Mouse (Mus musculus) splenic B cell, adult 2 months (primary cell): ENCODE measurements around the gene Dkc1.
"Not testable (repeated sequence)": the region's sequence is repeated elsewhere in the genome, so short reads cannot be mapped to it uniquely, and the experiment has no call there.

Experiments used
- DNase-seq: peaks from one replicate; pipeline ENCODE4 v3.0.0-alpha.2; 2011; ENCODE audit warnings: low read depth, low spot score
- H3K27me3 ChIP-seq: 2 replicates; pipeline ENCODE4 v1.6.1; 2012; ENCODE audit warnings: mild to moderate bottlenecking, low read length, moderate library complexity, mixed read lengths; ENCODE audit not compliant: control insufficient read depth, poor library complexity, insufficient read depth, severe bottlenecking
- H3K36me3 ChIP-seq: 2 replicates; pipeline ENCODE4 v1.6.1; 2012; ENCODE audit warnings: mild to moderate bottlenecking, low read length, moderate library complexity, mixed read lengths; ENCODE audit not compliant: control insufficient read depth, poor library complexity, insufficient read depth, severe bottlenecking

The Dkc1 gene

DNA sequence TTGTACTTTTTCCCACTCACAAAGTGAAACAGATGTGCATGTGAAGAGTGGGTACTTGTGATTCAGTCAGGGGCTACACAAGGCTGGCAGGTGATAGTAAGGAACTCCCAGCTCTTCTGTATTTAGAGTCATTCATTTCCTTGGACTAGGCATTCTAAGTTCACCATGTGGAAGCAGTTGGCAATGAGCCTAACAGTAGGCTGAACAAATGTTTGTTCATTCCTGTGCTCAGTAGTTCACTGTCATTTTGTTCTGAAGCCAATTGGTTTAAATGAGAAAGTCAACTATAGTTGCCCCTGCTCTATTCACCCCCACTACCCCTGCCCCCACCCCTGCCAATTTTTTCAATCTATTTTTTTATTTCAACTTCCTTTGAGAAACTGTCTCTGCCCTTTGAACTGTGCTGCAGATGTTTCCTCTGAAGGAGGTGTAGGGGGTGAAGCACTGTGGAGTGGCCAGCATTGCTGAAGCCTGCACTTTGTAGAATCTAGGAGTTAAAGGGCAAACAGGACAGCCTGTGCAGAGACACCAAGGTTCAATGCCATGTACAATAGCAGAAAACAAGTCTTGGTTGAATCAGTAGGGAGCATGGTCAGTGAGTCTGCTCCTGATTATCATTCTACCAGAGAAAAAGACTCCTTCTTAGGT is 32.8 kb downstream of the Dkc1 start:
- peak; percentile 23 for DNase-seq
- H3K36me3 ChIP-seq, result no peaks in the 10 kb centered on the region
- no peaks in the 10 kb centered on the region for H3K27me3 ChIP-seq

DNA sequence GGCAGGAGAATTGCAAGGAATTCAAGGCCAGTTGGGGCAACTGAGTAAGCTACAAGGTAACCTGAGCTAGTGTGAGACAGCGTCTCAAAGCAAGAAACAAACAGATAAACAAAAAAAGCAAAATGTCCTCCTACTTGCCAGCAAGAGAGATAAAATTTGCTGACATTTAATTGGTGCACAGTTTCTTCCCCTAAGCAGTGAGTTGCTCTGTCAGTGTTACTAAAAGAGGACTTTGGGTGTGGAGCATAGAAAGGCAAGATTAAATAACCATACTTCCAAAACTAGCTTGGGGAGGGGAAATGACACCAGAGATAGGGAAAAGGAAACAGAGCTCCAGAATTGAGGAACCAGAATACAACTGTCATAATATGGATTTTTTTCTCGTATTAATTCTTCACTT is 33.8 kb downstream of the Dkc1 start:
- DNase-seq, result no peak
- Histone ChIP-seq H3K36me3 (no peaks in the 10 kb centered on the region), H3K27me3 (no peaks in the 10 kb centered on the region)

DNA sequence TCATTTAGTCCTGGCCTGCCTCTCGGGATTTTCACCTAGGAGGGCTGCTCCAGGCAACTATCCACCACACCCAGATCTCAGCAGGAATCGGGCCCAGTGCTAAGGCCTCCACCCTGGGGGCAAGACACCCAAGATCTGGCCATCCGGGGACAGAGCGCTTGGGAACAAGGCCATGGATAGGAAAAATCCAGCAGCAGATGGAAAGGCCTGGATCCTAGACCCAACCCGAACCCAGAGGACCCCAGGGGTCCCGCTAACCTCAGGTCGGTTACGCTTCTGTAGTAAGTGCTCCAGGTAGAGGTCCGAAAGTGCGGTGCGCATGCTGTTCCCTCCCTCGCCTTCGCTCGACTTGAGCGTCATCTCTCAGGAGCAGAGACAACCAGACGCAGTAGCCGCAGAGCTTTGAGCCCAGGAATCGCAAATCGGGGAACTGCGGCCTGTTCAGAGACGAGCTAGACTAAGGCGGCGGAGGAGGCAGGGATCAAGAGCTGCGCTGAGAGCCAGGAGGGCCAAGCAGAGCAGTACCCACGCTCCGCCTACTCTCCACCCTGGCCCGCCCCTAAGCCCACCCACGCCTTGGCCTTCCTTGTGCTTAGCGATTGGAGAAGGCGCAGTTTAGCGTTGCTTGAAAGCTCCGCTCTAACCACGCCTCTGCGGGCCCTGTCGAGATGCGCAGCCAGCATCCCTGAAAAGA is 35.0 kb downstream of the Dkc1 start, which contains the start of gene Mpp1:
Gene Mpp1, minus strand, starts transcription at position 550 of the 694 bp plus-strand sequence.
- H3K27me3 ChIP-seq, result no peaks in the 10 kb centered on the region
- H3K36me3 ChIP-seq, result no peaks in the 10 kb centered on the region
- peak; percentile 79 for DNase-seq

DNA sequence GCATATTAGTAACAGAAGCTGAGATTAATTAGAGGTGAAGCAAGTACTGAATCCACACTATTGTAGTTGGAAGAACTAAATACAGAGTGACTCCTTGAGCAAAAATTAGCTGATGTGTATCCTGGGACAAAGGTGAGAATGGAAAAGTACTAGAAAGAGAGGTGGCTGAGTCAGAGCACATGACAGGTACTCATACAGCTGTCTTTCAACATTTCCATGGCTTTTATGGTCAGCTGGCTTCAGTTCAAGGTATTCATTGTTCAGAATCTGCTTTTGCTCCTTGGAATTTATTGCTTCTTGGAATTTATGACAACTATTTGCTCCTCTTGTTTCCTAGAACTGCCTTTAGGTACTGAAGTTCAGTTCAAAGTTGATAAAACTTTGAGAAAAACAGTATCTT is 41.3 kb downstream of the Dkc1 start:
- no peaks in the 10 kb centered on the region for H3K27me3 ChIP-seq
- H3K36me3 ChIP-seq, result no peaks in the 10 kb centered on the region
- no peak for DNase-seq

DNA sequence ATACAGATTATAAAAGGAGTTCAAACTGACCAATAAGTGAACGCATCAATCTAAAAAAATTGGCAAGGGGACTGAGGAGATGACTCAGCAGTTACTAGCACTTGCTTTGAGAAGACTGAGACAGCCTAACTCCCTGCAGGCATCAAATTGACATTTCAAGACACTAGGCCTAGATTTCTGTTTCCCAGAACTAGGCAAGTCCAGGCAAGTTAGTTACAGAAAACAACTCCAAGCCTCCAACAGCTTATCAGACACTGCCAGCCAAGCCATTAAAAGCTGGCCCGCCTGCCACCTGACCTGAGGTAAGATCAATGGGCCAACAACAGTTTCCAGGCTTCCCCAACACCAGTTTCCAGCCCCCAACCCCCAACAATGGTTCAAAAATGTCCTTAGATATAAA is 42.1 kb downstream of the Dkc1 start:
- no peak for DNase-seq
- Histone ChIP-seq H3K27me3 (no peaks in the 10 kb centered on the region), H3K36me3 (no peaks in the 10 kb centered on the region)

DNA sequence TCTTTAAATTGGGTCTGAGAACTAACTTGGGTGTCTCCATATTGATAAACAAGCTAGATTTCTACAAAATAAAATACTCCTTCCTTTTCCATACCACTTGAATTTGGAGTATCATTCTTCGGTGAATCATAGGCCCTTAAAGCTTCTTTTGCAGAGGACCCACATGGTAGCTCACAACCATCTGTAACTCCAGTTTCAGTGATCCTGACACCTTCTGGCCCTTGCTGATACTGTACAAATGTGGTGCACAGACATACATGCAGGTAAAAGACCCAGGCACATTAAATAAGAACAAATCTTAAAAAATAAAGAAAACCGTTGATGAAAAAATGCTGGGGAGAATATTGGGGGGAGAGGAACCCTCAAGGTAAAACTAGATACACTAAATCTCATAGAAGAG is 42.5 kb downstream of the Dkc1 start:
- DNase-seq, result no peak
- H3K27me3 ChIP-seq, result no peaks in the 10 kb centered on the region
- no peaks in the 10 kb centered on the region for H3K36me3 ChIP-seq

DNA sequence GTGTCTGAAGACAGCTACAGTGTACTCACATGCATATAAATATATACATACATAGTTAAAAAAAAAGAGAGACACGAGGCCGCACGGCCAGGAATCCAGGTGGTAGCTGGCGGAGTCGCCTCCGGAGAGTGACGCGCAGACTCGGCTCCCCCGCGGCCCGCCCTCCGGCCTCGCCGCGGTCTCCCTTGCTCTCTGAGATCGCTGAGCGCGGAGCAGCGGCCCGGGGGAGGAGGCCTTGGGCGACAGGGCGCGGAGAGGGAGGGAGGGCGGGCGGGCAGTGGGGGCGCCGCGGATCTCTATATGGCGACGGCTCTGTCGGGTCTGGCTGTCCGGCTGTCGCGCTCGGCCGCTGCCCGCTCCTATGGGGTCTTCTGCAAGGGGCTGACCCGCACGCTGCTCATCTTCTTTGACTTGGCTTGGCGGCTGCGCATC is 47.5 kb downstream of the Dkc1 start:
- H3K36me3 ChIP-seq, H3K27me3 ChIP-seq: not testable (repeated sequence)
- peak; percentile 22 for DNase-seq

GRCm38 (mm10) chrX:75148414-75148813 is 52.8 kb downstream of the Dkc1 start:
- DNase-seq, result no peak
- no peaks in the 10 kb centered on the region for H3K36me3 ChIP-seq
- H3K27me3 ChIP-seq, result no peaks in the 10 kb centered on the region

GRCm38 (mm10) chrX:75150304-75150703 is 54.6 kb downstream of the Dkc1 start:
- no peaks in the 10 kb centered on the region for H3K36me3 ChIP-seq
- DNase-seq, result no peak

DNA sequence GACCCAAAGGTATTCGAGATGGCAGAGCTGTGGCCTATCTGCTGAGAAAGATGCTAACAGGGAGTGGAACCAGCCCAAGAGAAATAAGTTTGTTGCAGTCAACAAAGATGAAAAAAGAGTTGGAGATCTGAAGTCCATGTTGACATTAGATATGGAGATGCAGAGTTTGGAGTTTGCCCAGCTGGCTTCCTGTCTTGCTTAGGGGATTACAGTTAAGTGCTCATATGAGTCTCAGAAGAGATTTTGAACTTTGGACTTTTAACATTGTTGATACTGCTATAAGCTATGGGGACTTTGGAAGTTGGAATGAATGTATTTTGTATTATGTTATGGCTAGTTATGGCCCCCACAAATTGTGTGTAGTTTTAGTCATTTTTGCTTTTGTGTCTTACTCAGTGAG is 56.6 kb downstream of the Dkc1 start:
- Histone ChIP-seq H3K27me3 (no peaks in the 10 kb centered on the region), H3K36me3 (no peaks in the 10 kb centered on the region)
- no peak for DNase-seq

More at GRCm38 (mm10) chrX:75150304-75150703, 54.6 kb downstream of the Dkc1 start:
- no peaks in the 10 kb centered on the region for H3K27me3 ChIP-seq

GRCm38 (mm10) chrX:75155576-75156243 is 60.1 kb downstream of the Dkc1 start:
- peak; percentile 51 for DNase-seq

More at GRCm38 (mm10) chrX:75155576-75156243, 60.1 kb downstream of the Dkc1 start:
- Histone ChIP-seq H3K36me3 (no peaks in the 10 kb centered on the region), H3K27me3 (no peaks in the 10 kb centered on the region)
